Mouse (Mus musculus) stomach, postnatal 0 days (tissue): ENCODE measurements around the gene Fxr2. TPM values are rescaled to one million over a fixed set of nuclear protein-coding genes. Genes with fewer than 3 reads are reported as not detected.
"Not testable (repeated sequence)": the region's sequence is repeated elsewhere in the genome, so short reads cannot be mapped to it uniquely, and the experiment has no call there.

Experiments
- ATAC-seq: fragments of 200-750 bp; cut with Nextera tagmentation; 2 replicates; pipeline ENCODE4 v1.8.0; 2017; ENCODE audit not compliant: low FRiP score, low TSS enrichment
- DNase-seq: peaks from one replicate; pipeline ENCODE4 v3.0.0-alpha.2; 2016; ENCODE audit warnings: low spot score
- H3K27ac ChIP-seq: fragments of 300-500 bp; sonication (generic); replicated peaks from 2 replicates; pipeline ENCODE4 v1.5.1; 2014; ENCODE audit warnings: mild to moderate bottlenecking, control low read depth
- H3K27me3 ChIP-seq: fragments of 300-500 bp; sonication (generic); 2 replicates; pipeline ENCODE4 v1.6.1; 2014; ENCODE audit warnings: low read length; ENCODE audit not compliant: control insufficient read depth, insufficient read depth
- H3K36me3 ChIP-seq: fragments of 300-500 bp; sonication (generic); 2 replicates; pipeline ENCODE4 v1.6.1; 2014; ENCODE audit warnings: low read length, mixed read lengths; ENCODE audit not compliant: control insufficient read depth, insufficient read depth
- H3K4me1 ChIP-seq: fragments of 300-500 bp; sonication (generic); replicated peaks from 2 replicates; pipeline ENCODE4 v1.6.1; 2014; ENCODE audit warnings: antibody characterized with exemption; ENCODE audit not compliant: control insufficient read depth, insufficient read depth
- H3K4me2 ChIP-seq: fragments of 300-500 bp; sonication (generic); replicated peaks from 2 replicates; pipeline ENCODE4 v1.6.1; 2014; ENCODE audit warnings: low read depth, mild to moderate bottlenecking, control low read depth, moderate library complexity
- H3K4me3 ChIP-seq: fragments of 300-500 bp; sonication (generic); 2 replicates; pipeline ENCODE4 v1.5.1; 2014; ENCODE audit warnings: low read depth, low read length, control low read depth
- H3K9ac ChIP-seq: fragments of 300-500 bp; sonication (generic); 2 replicates; pipeline ENCODE4 v1.6.1; 2014; ENCODE audit warnings: mild to moderate bottlenecking, low read length, control low read depth, mixed read lengths
- H3K9me3 ChIP-seq: fragments of 300-500 bp; sonication (generic); 2 replicates; pipeline ENCODE4 v1.6.1; 2016; ENCODE audit warnings: low read length; ENCODE audit not compliant: control insufficient read depth
- CTCF ChIP-seq: IDR thresholded peaks from 2 replicates; pipeline ENCODE4 v1.5.1; 2016; ENCODE audit warnings: antibody characterized with exemption, low read depth, mild to moderate bottlenecking, moderate library complexity
- EP300 ChIP-seq: optimal IDR thresholded peaks from 2 replicates; pipeline ENCODE3; 2016; ENCODE audit warnings: antibody characterized with exemption
- WGBS: fragments of 180-500 bp; shearing (Covaris S2); extraction: QIAGEN DNeasy Blood & Tissue Kit; methylation state at CpG from one replicate; pipeline ENCODE4 v1.1.7; 2014; 5-methylcytosine and 5-hydroxymethylcytosine counted together
- polyA plus RNA-seq: library from polyadenylated mRNA; unstranded; fragments of >200 nt; fragmentation: Nextera tagmentation; extraction: Ambion mirVana; gene quantifications from 2 replicates; pipeline ENCODE4 v1.2.1, GENCODE M21; 2015

The Fxr2 gene
- polyA plus RNA-seq, 1 experiment from 2014 or later = 10.8 TPM

DNA sequence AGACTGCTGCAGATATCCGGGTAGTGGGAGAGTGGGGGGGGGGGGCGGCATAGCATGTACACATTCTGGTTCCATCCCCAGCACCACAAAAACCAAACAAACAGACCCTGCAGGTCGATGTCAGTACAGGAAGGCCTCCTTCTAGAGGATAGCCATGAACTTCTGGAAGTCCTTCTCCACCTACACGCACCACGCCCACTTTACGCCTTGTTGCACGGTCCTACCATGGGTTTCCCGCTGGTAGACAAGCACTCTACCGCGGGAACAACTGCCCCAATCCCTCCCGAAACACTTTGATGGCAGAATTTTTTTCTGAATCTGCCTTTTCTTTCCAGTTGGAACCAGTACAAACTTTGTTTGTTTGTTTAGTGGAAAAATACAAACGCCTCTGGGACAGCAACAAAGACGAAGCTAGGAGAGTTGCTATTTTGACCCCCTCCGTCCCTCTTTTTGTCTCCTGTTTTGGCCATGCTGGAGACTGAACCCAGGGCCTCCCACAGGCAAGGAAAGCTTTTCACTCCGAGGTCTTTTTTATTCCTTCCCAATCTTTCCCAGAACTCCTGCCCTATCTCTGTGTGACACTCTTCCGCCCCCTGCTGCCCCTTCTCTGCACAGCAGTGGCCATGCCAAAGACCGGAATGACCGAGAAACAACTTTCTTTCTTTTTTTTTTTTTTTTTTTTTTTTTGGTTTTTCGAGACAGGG is 19.1 kb upstream of the Fxr2 start:
- Histone ChIP-seq H3K9me3 (no peaks in the 10 kb centered on the region), H3K9ac (peak overlapping the region; percentile 35; the same call in 1 of the 2 replicates), H3K4me3 (no peak overlapping the region), H3K4me2 (peak overlapping the region; percentile 36; the same call in 1 of the 2 replicates), H3K36me3 (no peaks in the 10 kb centered on the region), H3K4me1 (no peaks in the 10 kb centered on the region), H3K27me3 (no peaks in the 10 kb centered on the region), H3K27ac (no peak overlapping the region)
- ATAC-seq (peak; percentile 67), DNase-seq (peak; percentile 86)
- 15% methylated on average over 19 of the region's 19 CpGs for WGBS
- TF ChIP-seq CTCF = peak; percentile 90
- no peak for TF ChIP-seq EP300

DNA sequence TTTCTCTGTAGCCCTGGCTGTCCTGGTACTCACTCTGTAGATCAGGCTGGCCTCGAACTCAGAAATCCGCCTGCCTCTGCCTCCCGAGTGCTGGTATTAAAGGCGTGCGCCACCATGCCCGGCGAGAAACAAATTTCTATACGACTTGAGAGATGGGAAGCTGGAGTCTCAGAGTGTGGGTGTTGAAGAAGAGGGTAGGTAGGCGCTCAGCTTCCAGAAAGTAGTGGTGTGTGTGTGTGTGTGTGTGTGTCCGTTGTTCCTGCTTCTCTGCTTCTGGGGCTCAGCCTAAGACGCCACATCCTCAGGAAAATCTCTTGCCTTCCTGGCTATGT is 18.6 kb upstream of the Fxr2 start:
- not testable (repeated sequence) for DNase-seq, H3K9ac ChIP-seq, H3K4me2 ChIP-seq, H3K36me3 ChIP-seq, H3K9me3 ChIP-seq, H3K4me1 ChIP-seq, ATAC-seq, H3K27ac ChIP-seq, H3K4me3 ChIP-seq, H3K27me3 ChIP-seq
- WGBS = 57% methylated on average over 11 of the region's 11 CpGs

DNA sequence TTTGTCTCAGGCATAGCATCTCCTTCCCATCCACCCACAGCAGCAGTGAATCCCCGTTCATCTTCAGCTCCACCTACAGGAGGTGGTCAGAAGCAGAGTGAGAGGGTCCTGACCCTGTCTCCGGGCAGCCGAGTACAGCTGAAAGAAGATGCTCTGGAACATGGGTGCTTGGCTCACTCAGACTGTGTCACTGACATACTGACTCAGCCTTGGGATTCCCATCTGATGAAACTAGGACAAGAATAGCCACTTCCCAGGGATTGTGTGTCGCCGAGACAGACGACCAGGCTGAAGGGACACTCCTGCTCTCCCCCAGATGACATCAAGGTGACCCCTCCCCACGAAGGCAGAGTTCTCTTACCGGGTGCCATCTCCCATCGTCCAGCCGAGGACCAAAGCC is 16.0 kb upstream of the Fxr2 start:
- ATAC-seq (no peak), DNase-seq (no peak)
- no peak overlapping the region for H3K9ac ChIP-seq
- no peaks in the 10 kb centered on the region for H3K9me3 ChIP-seq
- H3K36me3 ChIP-seq = no peaks in the 10 kb centered on the region
- no peaks in the 10 kb centered on the region for H3K27me3 ChIP-seq
- no peak overlapping the region for H3K4me2 ChIP-seq
- TF ChIP-seq EP300 = no peak
- TF ChIP-seq CTCF = no peak
- 35% methylated on average over 10 of the region's 10 CpGs for WGBS
- no peaks in the 10 kb centered on the region for H3K4me1 ChIP-seq
- no peak overlapping the region for H3K4me3 ChIP-seq
- H3K27ac ChIP-seq = no peak overlapping the region

DNA sequence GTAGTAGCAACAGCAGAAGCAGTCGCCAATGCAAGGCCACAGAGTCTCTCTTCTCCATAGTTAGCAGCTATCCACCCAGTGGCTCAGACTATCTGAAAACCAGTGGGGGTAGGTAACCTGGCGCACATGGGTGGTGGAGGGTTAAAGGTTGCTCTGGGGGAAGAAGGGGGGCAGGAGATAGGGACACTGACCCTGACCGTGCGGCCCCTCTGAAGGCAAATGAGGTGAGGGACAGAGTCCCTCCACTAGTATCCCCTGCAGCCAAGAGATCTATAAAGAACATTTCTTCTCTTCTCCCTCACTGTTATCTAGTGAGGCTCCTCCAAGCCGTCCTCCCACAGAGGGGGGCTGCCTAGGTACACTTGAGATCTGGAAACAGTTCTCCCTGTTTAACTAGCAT is 15.0 kb upstream of the Fxr2 start, which contains the start of gene Shbg:
Shbg (minus strand) TSS at position 101 of the 400 bp plus-strand sequence.
- 64% methylated on average over 5 of the region's 5 CpGs for WGBS
- TF ChIP-seq CTCF (no peak), EP300 (no peak)
- Histone ChIP-seq H3K4me1 (no peaks in the 10 kb centered on the region), H3K27me3 (no peaks in the 10 kb centered on the region), H3K36me3 (no peaks in the 10 kb centered on the region), H3K4me3 (no peak within 1 kb of the TSS), H3K9me3 (no peaks in the 10 kb centered on the region), H3K27ac (no peak within 1 kb of the TSS), H3K4me2 (no peak within 1 kb of the TSS), H3K9ac (no peak within 1 kb of the TSS)
- DNase-seq (no peak), ATAC-seq (no peak)

DNA sequence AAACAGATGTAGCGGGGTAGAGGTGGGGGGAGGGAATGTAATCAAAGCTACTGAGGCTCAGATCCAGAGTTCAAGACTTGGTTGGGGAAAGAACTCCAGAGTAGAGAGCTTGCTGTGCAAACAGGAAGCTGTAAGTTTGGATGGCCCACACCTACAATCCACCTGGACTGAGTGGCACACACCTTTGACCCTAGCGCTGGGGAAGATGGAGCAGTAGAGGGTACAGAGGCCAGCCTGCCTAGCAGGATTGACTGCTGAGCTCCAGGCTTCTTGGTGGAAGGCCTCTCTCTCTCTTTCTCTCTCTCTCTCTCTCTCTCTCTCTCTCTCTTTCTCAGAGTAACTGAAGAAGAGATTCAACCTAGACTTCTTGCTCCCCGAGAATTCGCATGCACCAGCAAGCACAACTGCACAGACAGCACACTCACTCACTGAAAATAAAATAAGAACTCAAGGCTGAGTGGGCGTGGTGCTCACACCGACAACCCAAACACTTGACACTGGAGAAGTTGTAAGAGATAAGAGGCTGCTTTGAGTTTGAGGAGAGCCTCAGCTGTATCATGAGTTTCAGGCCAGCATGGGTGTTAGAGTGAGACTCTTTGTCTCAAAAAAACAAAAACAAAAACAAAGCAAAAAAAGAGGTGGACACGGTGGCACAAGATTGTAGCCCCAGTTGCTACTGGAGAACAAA is 12.3 kb upstream of the Fxr2 start:
- H3K9me3 ChIP-seq = no peaks in the 10 kb centered on the region
- H3K27ac ChIP-seq = no peak overlapping the region
- no peaks in the 10 kb centered on the region for H3K27me3 ChIP-seq
- H3K4me1 ChIP-seq = no peaks in the 10 kb centered on the region
- no peak overlapping the region for H3K9ac ChIP-seq
- ATAC-seq (no peak; the same call in 1 of the 2 replicates), DNase-seq (no peak)
- no peak overlapping the region for H3K4me2 ChIP-seq
- 67% methylated on average over 7 of the region's 7 CpGs for WGBS
- TF ChIP-seq EP300 (no peak), CTCF (no peak)
- no peaks in the 10 kb centered on the region for H3K36me3 ChIP-seq
- no peak overlapping the region for H3K4me3 ChIP-seq
